Mouse (Mus musculus) retina, adult 2 months (tissue): ENCODE results near the gene Usp31.

Source experiments
- DNase-seq: peaks from one replicate; pipeline ENCODE4 v3.0.0-alpha.2; 2012; ENCODE audit warnings: low read depth, low spot score

The Usp31 gene

DNA sequence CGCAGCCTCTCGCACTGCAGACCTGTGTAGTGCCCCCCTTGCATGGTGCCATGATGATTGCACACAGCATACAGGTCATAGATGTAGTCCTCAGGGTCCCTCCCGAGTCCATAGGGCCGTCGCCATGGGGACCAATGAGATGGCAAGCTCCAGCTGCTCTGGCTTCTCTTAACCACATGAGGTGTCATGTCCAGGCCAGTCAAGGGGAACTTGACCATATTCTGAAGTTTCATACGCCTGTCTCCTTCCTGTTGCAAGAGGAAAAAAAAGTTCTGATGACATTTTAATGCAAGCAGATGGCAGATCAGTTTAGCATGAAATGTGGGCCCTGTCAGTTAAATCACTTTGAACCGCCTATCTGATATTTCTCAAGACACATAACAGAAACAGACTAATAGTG is 48.2 kb downstream of the Usp31 start:
- no peak for DNase-seq

DNA sequence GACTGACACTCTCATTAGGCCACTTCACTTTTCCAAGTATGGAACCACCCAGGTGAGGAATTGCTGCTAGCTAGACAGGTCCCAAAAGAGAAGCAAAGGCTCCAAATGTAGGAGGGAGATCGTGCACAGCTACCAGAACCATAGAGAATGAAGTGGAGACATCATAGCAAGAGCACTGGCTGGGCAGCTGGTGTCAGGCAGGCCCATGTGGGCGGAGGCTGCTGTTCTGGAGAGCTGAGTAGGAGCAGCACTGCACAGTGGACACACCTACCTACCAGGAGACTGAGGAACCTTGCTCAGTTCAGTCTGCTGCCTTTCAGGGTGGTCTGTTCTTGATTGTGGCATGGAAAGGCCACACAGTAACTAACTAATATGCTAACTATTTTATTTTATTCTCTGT is 52.4 kb downstream of the Usp31 start:
- no peak for DNase-seq

DNA sequence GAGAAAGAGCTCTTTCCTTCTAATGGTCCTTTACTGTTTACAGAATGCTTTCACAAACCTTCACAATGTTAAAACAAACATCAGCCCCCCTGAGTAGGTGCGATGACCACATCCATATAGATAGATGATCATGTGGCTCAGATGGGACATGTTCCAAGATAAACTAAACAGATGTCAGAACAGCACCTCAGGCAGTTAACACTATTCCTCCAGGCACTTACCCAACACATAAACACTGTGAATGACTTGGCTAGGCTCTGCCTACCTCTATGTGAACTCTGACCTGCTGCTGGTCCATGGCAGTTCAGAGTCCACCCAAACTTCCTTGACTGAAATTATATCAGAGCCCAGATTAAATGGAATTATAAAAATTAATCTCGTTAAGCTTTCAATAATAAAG is 54.4 kb downstream of the Usp31 start:
- no peak for DNase-seq

DNA sequence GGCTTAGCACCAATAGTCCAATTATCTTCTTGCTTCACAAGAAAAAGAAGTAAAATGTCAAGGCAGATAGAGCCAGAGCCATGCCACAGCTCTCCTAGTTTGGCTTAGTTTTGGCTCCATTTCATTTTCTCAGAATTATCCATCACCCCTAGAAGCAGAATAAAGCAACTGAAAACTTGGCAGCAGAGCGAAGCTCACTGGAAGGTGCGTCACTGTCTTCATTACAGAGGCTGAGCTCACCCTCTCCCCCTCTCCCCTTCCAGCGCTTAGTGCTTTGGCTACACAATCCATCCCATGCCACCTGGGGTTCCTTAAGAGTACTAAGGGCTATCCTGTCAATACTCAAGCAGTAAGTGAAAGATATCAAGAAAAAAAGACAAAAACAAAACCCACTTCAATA is 56.3 kb downstream of the Usp31 start:
- DNase-seq = no peak

DNA sequence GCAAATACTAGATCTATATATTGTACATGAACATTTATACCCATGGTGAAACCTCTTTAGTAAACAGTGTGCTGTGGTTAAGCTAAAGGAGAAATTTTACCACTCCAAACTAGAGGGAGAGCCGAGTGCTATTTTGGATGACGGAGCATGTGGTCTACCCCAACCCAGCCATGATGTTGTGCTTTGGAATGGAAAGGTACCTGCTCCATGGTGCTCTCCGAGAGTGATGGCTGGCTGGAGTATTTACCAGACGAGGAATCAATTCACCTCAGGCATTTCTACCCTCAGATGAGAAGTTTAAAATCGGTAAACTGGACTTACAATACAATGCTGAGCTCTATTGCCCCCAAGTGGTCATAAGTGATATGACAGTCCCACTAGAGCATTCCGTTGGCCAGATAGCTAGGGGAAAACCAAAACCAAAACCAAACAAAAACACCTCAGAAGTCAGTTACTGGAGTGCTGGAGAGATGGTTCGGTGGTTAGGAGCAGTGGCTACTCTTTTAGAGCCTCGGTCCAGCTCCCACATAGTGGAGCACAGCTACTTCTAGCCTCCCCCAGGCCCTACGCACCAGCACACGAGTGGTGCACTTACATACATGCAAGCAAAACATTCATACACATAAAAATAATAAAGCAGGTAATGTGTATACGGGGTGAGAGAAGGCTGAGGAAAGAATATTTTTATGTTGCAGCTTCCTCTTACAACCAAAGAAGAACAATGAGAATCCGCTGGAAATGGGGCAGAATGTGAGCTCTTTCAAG is 65.9 kb downstream of the Usp31 start:
- DNase-seq = peak; percentile 40

DNA sequence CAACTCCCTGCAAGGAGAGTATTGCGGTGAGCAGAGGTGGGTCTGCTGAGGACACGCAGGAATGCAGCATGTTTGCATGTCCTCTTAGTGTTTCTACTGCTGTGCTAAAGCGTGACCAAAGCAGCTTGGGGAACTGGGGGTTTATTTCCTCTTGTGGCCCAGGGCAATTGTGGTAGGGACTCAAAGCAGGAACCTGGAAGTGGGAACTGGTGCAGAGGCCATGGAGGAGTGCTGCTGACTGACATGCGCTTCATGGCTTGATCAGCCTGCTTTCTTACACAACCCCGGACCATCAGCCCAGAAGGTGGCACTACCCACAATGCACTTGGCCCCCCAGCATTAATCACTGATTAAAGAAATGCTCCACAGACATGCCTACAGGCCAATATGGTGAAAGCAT is 70.3 kb downstream of the Usp31 start:
- no peak for DNase-seq

DNA sequence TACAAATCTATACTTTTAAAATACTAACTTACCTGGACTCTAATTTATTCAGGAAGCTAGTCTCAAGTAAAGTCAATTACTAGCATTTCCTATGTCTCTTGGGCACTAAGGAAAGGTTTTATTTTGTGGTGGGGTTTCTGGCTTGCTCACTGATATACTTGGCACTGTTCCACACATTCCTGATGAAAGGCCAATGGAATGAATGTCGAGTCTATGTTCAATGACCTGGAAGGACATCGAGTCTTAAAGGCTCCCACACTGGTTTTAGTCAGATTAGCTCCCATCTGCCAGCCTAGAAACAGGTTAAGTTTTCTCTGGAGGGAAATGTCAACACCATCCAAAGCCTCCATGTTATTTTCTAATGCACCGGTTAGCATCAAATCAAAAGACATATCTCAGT is 72.8 kb downstream of the Usp31 start:
- no peak for DNase-seq

DNA sequence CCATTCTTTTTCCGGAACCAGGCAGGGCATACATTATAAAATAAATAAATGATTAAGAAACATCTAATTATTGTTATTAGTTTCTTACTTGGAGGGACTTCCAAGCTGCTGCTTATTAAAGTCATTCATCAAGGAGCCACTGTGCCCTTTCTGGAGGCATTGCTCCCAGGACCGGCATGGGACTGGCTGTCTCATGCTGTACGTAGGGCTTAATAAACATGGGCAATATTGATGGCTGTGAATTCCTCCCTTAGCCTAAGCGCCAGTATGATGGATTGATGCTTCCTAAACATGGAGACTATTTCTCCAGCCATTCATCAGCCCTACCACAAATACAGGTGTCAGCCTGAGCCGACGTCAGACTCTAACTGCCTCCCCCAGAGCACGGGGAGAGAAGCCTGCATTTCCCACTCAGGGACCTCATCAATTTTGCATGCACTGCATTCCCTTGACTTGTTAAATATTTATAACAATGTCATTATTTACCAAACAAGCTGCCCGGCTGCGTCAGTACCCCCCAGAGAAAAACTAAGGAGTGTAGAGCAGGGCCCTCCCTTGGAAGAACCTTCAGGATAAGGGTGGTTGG is 84.1 kb downstream of the Usp31 start:
- DNase-seq = no peak

DNA sequence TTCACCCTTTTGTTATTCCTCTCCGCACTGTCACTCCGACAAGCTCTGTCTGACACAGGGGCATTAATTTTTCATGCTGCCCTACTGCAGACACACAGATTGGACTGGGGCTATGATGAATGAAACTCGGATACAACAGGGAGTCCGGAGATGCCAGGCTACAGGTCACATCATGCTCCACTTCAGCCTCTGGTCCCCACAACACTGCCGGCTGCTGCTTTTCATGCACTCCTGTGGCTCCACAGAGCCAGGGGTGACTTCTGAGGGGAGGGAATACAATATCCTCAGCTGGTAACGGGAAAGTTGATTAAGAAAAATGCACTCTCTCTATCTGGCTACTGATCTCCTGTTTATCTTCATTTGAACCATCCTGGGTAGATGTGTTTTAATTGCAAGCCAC is 84.6 kb downstream of the Usp31 start:
- DNase-seq = no peak

DNA sequence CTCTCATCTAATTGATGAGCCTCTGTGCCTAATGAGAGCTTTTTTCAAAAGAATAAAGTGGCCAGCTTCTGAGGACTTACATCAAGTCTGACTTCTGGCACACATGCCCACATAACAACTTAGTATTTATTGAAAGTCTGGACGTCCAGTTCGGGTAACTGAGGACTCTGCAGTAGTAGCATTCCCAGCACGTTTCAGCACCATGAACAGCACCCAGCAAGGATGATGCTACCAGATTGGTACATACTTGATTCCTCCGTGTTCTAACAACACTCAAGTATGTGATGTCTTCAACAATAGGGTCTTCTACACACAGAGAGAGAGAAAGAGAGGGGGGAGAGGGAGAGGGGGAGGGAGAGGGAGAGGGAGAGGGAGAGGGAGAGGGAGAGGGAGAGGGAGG is 105.4 kb downstream of the Usp31 start:
- DNase-seq = no peak

DNA sequence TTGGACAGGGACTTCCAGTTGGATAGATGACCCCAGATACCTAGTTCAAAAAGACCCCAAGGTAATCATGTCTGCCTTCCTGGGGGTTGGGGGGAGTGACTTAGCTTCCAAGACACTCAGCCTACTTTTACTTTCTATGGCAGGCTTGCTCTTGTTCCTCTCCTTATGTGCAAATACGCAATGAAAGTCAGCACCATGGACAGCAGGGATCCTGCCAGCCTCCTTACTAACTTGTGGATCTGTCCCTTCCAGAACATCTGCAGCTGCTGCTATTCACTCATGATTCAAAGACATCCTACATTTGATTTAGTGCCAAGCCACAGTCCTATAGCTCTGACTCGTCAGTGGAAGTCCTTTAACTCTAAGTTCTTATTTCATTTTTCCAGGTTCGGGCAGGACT is 110.7 kb downstream of the Usp31 start:
- no peak for DNase-seq

DNA sequence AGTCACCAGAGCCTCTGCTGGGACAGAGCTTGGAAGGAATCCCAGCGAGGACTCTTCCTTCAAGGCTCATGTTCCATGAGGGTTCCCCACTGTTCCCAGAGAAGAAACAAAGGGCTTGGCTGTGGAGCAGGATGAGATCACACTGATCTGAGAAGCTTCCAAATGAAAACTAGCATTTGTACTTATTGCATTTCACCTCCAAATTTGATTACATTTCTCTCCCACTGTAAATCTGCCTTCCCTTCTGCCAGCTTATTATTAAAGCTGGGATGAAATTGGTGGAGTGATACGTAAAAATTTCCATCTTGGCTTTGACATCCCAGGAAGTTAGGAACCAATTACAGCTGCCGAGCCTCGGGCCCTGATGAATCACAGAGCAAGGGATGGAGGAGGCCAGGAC is 111.6 kb downstream of the Usp31 start:
- DNase-seq = no peak

DNA sequence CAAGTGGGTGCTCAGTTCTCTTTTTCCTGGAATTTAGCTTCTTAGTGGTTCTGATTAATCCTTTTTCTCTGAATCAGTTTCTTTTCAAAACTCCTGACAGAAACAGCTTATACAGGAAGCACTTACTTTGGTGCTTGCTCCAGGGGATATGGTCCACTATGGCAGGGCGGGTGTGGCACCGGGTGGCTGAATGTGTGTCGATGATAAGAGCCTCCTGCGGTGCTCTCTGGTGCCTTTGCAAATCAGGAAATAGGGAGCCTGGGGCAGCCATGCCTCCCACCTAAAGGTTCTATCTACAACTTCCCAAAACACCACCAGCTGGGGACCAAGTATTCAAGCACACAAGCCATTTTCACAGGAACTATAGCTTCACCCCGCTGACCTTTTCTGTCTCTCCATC is 112.0 kb downstream of the Usp31 start:
- no peak for DNase-seq

DNA sequence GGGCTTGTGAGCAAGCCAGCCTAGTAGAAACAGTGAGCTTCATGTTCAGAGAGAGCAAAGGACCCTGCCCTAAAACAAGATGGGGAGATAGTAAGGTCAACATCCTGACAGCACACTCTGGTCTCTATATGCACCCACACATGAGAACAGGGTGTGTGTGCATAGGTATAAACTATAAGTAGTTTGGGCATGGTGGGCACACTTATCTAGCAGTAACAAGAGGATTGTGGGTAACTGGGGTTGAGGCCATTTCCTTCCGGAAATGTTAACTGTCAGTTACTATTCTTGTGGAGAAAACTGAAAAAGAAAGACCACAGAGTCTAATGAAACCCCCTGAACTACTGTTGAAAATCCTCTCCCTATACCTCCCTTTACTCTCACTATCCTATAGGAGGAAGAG is 112.4 kb downstream of the Usp31 start:
- DNase-seq = no peak
